Mouse (Mus musculus): ENCODE measurements around the gene Ncoa7.

- TF ChIP-seq POLR2A (IDR thresholded peaks at IDR 0.05; ENCODE audit: control insufficient read depth, low read depth, low read length) (no peak), CTCF (IDR thresholded peaks at IDR 0.05; ENCODE audit: control insufficient read depth, insufficient read depth, insufficient replicate concordance, low read depth, low read length) (no peak)
These were observed 39.9 kb downstream of the Ncoa7 start for GRCm38 (mm10) chr10:30763179-30763770.

Measured in testis, adult 2 months (tissue).